Mouse (Mus musculus) liver, adult 2 months (tissue): ENCODE data around the gene Kif22.

ENCODE experiments used
- CTCF ChIP-seq: fragments of 200-500 bp; IDR thresholded peaks from 2 replicates; pipeline ENCODE4 v1.5.1; 2011; ENCODE audit warnings: low read depth, low read length, control low read depth
- POLR2A ChIP-seq: fragments of 200-500 bp; IDR thresholded peaks from 2 replicates; pipeline ENCODE4 v1.6.1; 2011; ENCODE audit warnings: low read length, control low read depth; ENCODE audit not compliant: insufficient read depth; ENCODE audit errors: extremely low read depth

GRCm38 (mm10) chr7:127020491-127020890 is 21.8 kb downstream of the Kif22 start:
- TF ChIP-seq CTCF: no peak
- TF ChIP-seq POLR2A: no peak
